Mouse (Mus musculus) small intestine, adult 2 months (tissue): ENCODE measurements around the gene Pcnp. TPM values are rescaled to one million over a fixed set of nuclear protein-coding genes. Genes with fewer than 3 reads are reported as not detected.
"Not testable (repeated sequence)": the region's sequence is repeated elsewhere in the genome, so short reads cannot be mapped to it uniquely, and the experiment has no call there.

ENCODE experiments used
- H3K27ac ChIP-seq: fragments of 200-500 bp; 2 replicates; pipeline ENCODE4 v1.5.1; 2012; ENCODE audit warnings: low read depth, low read length, control low read depth, inconsistent platforms; ENCODE audit not compliant: insufficient read depth
- H3K27me3 ChIP-seq: fragments of 200-500 bp; 2 replicates; pipeline ENCODE4 v1.6.1; 2012; ENCODE audit warnings: mild to moderate bottlenecking, moderate library complexity, low read length, inconsistent platforms; ENCODE audit not compliant: control insufficient read depth, insufficient read depth
- H3K36me3 ChIP-seq: fragments of 200-500 bp; 2 replicates; pipeline ENCODE4 v1.6.1; 2012; ENCODE audit warnings: mild to moderate bottlenecking, low read length, control low read depth, inconsistent platforms; ENCODE audit not compliant: control insufficient read depth, insufficient read depth
- H3K4me1 ChIP-seq: fragments of 200-500 bp; 2 replicates; pipeline ENCODE4 v1.6.1; 2012; ENCODE audit warnings: low read length, inconsistent platforms, mixed read lengths; ENCODE audit not compliant: control insufficient read depth, insufficient read depth, insufficient read length
- H3K4me3 ChIP-seq: fragments of 200-500 bp; 2 replicates; pipeline ENCODE4 v1.5.1; 2012; ENCODE audit warnings: low read depth, mild to moderate bottlenecking, control low read depth, inconsistent platforms, low read length, moderate library complexity
- CTCF ChIP-seq: fragments of 200-500 bp; IDR thresholded peaks from 2 replicates; pipeline ENCODE4 v1.5.1; 2012; ENCODE audit warnings: low read depth, mild to moderate bottlenecking, control low read depth, inconsistent platforms, low read length, moderate library complexity, mixed read lengths; ENCODE audit not compliant: insufficient replicate concordance, insufficient read length; ENCODE audit errors: extremely low read depth
- POLR2A ChIP-seq: fragments of 200-500 bp; IDR thresholded peaks from 2 replicates; pipeline ENCODE4 v1.6.1; 2012; ENCODE audit warnings: low read depth, mild to moderate bottlenecking, control low read depth, inconsistent platforms, low read length, moderate library complexity
- WGBS: fragments of 180-500 bp; shearing (Covaris S2); methylation state at CpG from one replicate; pipeline ENCODE4 v1.1.7; 2018; 5-methylcytosine and 5-hydroxymethylcytosine counted together
- polyA plus RNA-seq: library from polyadenylated mRNA; depleted of rRNA; stranded (reverse); fragments of >200 nt; gene quantifications from 2 replicates; pipeline ENCODE4 v1.2.3, GENCODE M21; 2012; rRNA removed

Pcnp gene
- polyA plus RNA-seq: 1.1 and 2.9 TPM in 2 replicates

DNA sequence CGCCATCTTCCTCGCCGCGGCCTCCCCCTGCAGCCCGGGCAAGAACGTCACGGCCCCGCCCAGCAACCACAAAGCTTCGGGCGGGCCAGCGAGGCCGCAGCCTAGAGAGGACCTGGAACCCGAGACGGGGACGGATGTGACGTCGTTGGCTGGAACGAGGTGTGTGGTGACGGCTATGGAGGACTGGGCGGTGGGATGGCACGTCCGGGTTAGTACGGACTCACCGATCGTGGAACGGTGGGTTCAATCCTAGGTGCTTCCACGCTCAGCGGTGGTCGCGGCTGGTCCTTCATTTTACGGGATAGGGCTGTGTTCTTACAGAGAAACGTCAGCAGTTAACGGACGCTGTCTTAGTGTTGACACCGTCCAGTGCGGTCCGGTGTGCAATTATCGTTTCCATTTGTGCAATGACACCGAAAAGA is at the start of gene Pcnp:
Pcnp (minus strand) TSS at position 79 of the 422 bp plus-strand sequence.
- Histone ChIP-seq H3K4me3 (peak within 1 kb of the TSS; percentile 70), H3K36me3 (peaks cover 14% of the 10 kb centered on the region), H3K4me1 (peaks cover 5% of the 10 kb centered on the region; the same call in 1 of the 2 replicates), H3K27me3 (no peaks in the 10 kb centered on the region), H3K27ac (peak within 1 kb of the TSS; percentile 83)
- WGBS: under 1% methylated on average over 39 of the region's 39 CpGs
- TF ChIP-seq POLR2A: peak; percentile 73
- TF ChIP-seq CTCF: no peak

DNA sequence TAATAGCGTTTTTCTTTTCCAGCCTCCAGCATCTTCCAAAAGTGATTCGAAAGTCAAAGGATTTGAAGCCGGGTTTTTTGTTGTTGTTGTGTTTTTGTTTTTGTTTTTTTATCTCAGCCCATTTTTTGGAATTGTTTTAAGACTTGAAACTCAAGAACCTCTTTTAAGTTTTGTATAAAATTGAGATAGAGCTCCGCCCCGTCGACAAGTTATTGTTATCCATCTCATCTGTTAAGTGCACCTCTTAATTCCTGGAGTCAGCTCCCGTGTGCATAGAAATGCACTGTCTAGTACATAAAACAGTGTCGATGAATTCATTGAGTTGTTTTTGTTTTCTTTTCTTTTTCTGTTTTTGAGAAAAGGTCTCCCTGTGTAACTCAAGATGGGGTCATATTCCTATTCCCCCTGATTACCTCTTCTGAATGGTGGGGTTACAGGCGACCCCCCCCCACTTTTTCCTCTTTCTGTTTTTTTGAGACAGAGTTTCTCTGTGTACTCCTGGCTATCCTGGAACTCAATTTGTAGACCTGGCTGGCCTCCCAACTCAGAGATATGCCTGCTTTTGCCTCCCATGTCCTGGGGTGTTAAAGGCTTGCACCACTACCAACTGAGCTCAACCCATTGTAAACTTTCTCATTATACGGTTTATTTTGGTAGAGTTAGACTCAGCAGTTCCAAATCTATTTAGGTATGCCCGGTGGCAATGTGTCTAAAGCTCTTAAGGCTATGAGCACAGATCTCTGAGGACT is 46.8 kb upstream of the Pcnp start:
- TF ChIP-seq POLR2A: no peak
- peak overlapping the region; percentile 97 for H3K4me3 ChIP-seq
- 9% methylated on average over 11 of the region's 11 CpGs for WGBS
- H3K27me3 ChIP-seq: no peaks in the 10 kb centered on the region
- H3K4me1 ChIP-seq: no peaks in the 10 kb centered on the region; the same call in 1 of the 2 replicates
- no peaks in the 10 kb centered on the region for H3K36me3 ChIP-seq
- peak overlapping the region; percentile 75 for H3K27ac ChIP-seq

DNA sequence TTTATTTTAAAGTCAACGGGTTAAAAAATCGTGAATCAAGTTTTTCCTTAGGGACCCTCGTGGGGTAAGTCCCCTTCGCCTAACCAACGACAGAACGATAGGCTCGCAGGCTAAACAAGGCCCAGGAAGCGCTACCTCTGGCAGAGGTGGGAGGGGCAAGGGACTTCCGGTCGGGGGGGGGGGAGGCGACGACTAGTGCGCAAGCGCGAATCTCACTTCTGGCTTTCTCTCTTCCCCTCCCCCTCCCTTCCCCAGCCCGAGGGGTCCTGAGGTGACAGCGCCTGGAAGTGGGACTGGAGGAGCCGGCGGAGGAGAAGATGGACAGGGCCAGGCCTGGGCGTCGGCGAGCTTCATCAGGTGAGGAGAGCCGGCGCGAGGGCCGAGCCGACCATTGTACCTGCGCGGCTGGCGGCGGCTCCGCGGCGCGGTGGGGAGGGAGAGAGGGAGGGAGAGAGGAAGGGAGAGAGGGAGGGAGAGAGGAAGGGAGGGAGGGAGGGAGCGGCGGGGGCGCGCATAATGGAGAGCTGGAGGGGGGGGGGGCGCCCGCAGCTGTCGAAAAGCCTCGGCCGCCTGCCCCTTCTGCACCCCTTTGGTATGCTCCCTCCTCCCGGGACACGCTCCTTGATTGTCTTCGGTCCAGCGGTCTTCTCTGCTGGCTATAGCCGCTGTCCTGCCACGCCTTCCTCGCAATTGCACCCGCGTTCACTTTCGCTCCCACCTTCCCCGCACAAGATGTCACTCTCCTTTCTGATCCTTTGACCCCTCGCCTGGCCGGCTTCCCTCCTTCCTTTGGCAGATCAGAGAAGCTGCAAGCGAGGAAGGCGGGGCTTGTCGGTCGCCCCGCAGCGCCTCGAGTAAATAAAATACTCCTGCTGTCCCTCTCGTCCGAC is 45.9 kb upstream of the Pcnp start:
- Histone ChIP-seq H3K27ac (peak overlapping the region; percentile 82), H3K4me3 (peak overlapping the region; percentile 97), H3K36me3 (no peaks in the 10 kb centered on the region), H3K4me1 (no peaks in the 10 kb centered on the region; the same call in 1 of the 2 replicates), H3K27me3 (no peaks in the 10 kb centered on the region)
- peak; percentile 44 for TF ChIP-seq POLR2A
- no peak for TF ChIP-seq CTCF
- WGBS: 1% methylated on average over 51 of the region's 66 CpGs

DNA sequence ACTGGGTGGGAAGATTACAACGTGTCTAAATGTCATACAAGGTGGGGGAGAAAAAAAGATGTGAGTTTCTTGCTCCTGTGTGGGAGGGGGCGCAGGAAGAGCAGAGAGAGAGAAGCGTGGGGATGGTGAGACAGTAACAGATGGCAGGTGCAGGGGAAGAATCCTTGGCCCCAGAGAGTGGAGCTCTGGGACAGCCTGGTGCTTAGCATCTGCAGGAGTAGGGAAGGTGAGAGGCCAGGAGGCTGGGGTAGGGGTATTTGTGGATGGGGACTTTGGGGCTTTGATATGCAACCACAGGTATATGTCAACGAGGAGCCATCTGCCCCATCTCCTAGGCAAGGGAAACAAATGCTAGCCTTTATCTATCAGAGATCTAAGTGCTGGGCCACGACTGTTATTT is 45.0 kb upstream of the Pcnp start:
- Histone ChIP-seq H3K4me3 (no peak overlapping the region), H3K36me3 (no peaks in the 10 kb centered on the region), H3K27ac (no peak overlapping the region), H3K4me1 (no peaks in the 10 kb centered on the region; the same call in 1 of the 2 replicates), H3K27me3 (no peaks in the 10 kb centered on the region)
- TF ChIP-seq CTCF (no peak), POLR2A (no peak)
- 73% methylated on average over 5 of the region's 5 CpGs for WGBS

DNA sequence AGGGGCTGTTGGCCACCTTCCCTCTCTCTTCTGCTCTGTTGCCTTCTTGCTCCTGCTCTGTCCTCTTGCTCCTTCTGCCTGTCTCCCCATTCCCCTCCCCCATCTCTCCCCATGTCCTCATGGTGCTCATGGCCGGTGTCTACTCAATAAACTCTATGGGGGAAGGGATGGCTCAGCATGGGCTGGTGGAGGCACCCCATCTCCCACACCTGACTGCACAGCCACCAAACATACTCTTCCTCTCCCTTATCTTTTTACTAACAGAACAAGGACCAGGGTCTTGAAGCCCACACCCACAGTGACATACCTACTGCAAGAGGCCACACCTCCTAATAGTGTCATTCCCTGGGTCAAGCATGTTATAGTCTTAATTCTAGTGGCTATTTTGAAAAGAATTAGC is 44.6 kb upstream of the Pcnp start:
- no peaks in the 10 kb centered on the region; the same call in 1 of the 2 replicates for H3K4me1 ChIP-seq
- TF ChIP-seq CTCF: no peak
- no peak for TF ChIP-seq POLR2A
- no peaks in the 10 kb centered on the region for H3K36me3 ChIP-seq
- no peak overlapping the region for H3K4me3 ChIP-seq
- WGBS: 88% methylated on average over 1 of the region's 1 CpGs
- no peak overlapping the region for H3K27ac ChIP-seq
- no peaks in the 10 kb centered on the region for H3K27me3 ChIP-seq

DNA sequence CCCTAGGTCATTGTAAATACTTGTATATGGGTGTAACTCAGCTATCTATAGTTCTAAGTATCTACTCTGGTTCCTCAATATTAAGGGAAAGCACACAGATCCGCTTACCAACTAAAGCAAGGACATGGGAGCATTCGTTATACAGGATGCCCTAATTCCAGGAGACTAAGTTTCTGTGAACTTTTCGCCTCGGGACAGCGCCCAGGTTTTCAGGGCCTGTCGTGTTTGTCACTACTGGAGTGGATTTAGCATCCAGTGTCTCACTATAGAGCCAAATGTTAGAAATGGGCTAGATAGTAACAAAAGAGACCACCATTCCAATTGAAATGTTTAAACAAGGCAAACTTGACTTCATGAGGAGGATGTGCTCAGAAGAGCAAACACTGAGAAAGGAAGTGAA is 43.6 kb upstream of the Pcnp start:
- 93% methylated on average over 6 of the region's 6 CpGs for WGBS
- not testable (repeated sequence) for H3K4me3 ChIP-seq

DNA sequence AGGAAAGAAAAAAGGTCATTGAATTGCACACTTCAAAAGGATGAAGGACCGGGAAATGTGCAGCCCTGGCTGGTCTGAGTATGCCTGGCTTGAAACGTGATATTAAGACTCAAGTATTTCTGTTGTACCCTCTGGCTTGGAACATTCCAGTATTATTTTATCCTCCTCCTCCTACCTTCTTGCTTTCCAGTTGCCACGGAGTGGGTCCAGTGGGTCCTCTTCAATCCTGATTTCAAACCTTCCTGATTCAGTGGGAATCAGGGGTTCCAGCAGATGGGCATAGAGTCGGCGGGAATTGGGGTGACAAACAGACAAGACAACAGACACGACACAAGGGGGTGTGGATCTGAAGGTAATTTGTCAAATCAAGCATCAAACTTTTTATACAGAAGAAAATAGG is 43.0 kb upstream of the Pcnp start:
- no peaks in the 10 kb centered on the region; the same call in 1 of the 2 replicates for H3K4me1 ChIP-seq
- H3K27ac ChIP-seq: no peak overlapping the region
- TF ChIP-seq POLR2A (no peak), CTCF (no peak)
- H3K4me3 ChIP-seq: no peak overlapping the region
- WGBS: 88% methylated on average over 6 of the region's 6 CpGs
- no peaks in the 10 kb centered on the region for H3K36me3 ChIP-seq
- H3K27me3 ChIP-seq: no peaks in the 10 kb centered on the region

More for the DNA sequence above, 43.6 kb upstream of the Pcnp start:
- H3K27me3 ChIP-seq, H3K27ac ChIP-seq, H3K36me3 ChIP-seq, H3K4me1 ChIP-seq: not testable (repeated sequence)
